Mouse (Mus musculus): ENCODE data around the gene Rps6kl1. TPM values are rescaled to one million over a fixed set of nuclear protein-coding genes. Genes with fewer than 3 reads are reported as not detected.
A peak's percentile ranks its signal among the peaks of the same experiment; 100 is the strongest.

Gene Rps6kl1
- polyA plus RNA-seq, 1 experiment = 0.05 TPM

- TF ChIP-seq POLR2A (IDR thresholded peaks at IDR 0.05; ENCODE audit: control insufficient read depth, low read depth, low read length) (no peak), CTCF (IDR thresholded peaks at IDR 0.05; ENCODE audit: control insufficient read depth, insufficient read depth, insufficient replicate concordance, low read depth, low read length) (no peak)
- no peaks in the 10 kb centered on the region; the same call in 1 of the 2 replicates for H3K36me3 ChIP-seq (ENCODE audit: control insufficient read depth, insufficient read depth, low read length)
- no peak overlapping the region for H3K27ac ChIP-seq (ENCODE audit: control insufficient read depth, insufficient read depth, low read depth, low read length)
- H3K4me1 ChIP-seq (ENCODE audit: control insufficient read depth, insufficient read depth, low read length) = peaks cover 11% of the 10 kb centered on the region
- no peaks in the 10 kb centered on the region for H3K27me3 ChIP-seq (ENCODE audit: control insufficient read depth, insufficient read depth, low read length)
- no peak overlapping the region for H3K4me3 ChIP-seq (ENCODE audit: control insufficient read depth, low read depth, low read length)
These were observed 37.1 kb downstream of the Rps6kl1 start for GRCm38 (mm10) chr12:85113917-85114316.

GRCm38 (mm10) chr12:85113337-85113736 is 37.7 kb downstream of the Rps6kl1 start:
- Histone ChIP-seq H3K27ac (ENCODE audit: control insufficient read depth, insufficient read depth, low read depth, low read length) (no peak overlapping the region), H3K36me3 (ENCODE audit: control insufficient read depth, insufficient read depth, low read length) (no peaks in the 10 kb centered on the region; the same call in 1 of the 2 replicates), H3K27me3 (ENCODE audit: control insufficient read depth, insufficient read depth, low read length) (no peaks in the 10 kb centered on the region), H3K4me3 (ENCODE audit: control insufficient read depth, low read depth, low read length) (no peak overlapping the region), H3K4me1 (ENCODE audit: control insufficient read depth, insufficient read depth, low read length) (peaks cover 11% of the 10 kb centered on the region)
- TF ChIP-seq POLR2A (IDR thresholded peaks at IDR 0.05; ENCODE audit: control insufficient read depth, low read depth, low read length) (no peak), CTCF (IDR thresholded peaks at IDR 0.05; ENCODE audit: control insufficient read depth, insufficient read depth, insufficient replicate concordance, low read depth, low read length) (no peak)

GRCm38 (mm10) chr12:85112550-85113251 is 38.4 kb downstream of the Rps6kl1 start:
- Histone ChIP-seq H3K27me3 (ENCODE audit: control insufficient read depth, insufficient read depth, low read length) (no peaks in the 10 kb centered on the region), H3K27ac (ENCODE audit: control insufficient read depth, insufficient read depth, low read depth, low read length) (no peak overlapping the region), H3K4me3 (ENCODE audit: control insufficient read depth, low read depth, low read length) (no peak overlapping the region), H3K36me3 (ENCODE audit: control insufficient read depth, insufficient read depth, low read length) (no peaks in the 10 kb centered on the region; the same call in 1 of the 2 replicates), H3K4me1 (ENCODE audit: control insufficient read depth, insufficient read depth, low read length) (peaks cover 11% of the 10 kb centered on the region)
- TF ChIP-seq POLR2A (IDR thresholded peaks at IDR 0.05; ENCODE audit: control insufficient read depth, low read depth, low read length) (no peak), CTCF (IDR thresholded peaks at IDR 0.05; ENCODE audit: control insufficient read depth, insufficient read depth, insufficient replicate concordance, low read depth, low read length) (no peak)

GRCm38 (mm10) chr12:85110698-85111592 is 40.1 kb downstream of the Rps6kl1 start, which contains the start of the genes Prox2 and Dlst:
Gene Prox2 (minus strand): TSS chr12:85110759.
Gene Dlst (plus strand): TSS chr12:85110833.
- peak; percentile 67 for TF ChIP-seq POLR2A (IDR thresholded peaks at IDR 0.05; ENCODE audit: control insufficient read depth, low read depth, low read length)
- no peak for TF ChIP-seq CTCF (IDR thresholded peaks at IDR 0.05; ENCODE audit: control insufficient read depth, insufficient read depth, insufficient replicate concordance, low read depth, low read length)
- peak within 1 kb of the TSS; percentile 94 for H3K4me3 ChIP-seq (ENCODE audit: control insufficient read depth, low read depth, low read length)
- no peaks in the 10 kb centered on the region; the same call in 1 of the 2 replicates for H3K36me3 ChIP-seq (ENCODE audit: control insufficient read depth, insufficient read depth, low read length)
- no peaks in the 10 kb centered on the region for H3K27me3 ChIP-seq (ENCODE audit: control insufficient read depth, insufficient read depth, low read length)
- peaks cover 17% of the 10 kb centered on the region for H3K4me1 ChIP-seq (ENCODE audit: control insufficient read depth, insufficient read depth, low read length)
- H3K27ac ChIP-seq (ENCODE audit: control insufficient read depth, insufficient read depth, low read depth, low read length) = peak within 1 kb of the TSS; percentile 74

- Histone ChIP-seq H3K27me3 (ENCODE audit: control insufficient read depth, insufficient read depth, low read length) (no peaks in the 10 kb centered on the region), H3K4me3 (ENCODE audit: control insufficient read depth, low read depth, low read length) (peak overlapping the region; percentile 94), H3K4me1 (ENCODE audit: control insufficient read depth, insufficient read depth, low read length) (peaks cover 17% of the 10 kb centered on the region), H3K36me3 (ENCODE audit: control insufficient read depth, insufficient read depth, low read length) (no peaks in the 10 kb centered on the region; the same call in 1 of the 2 replicates), H3K27ac (ENCODE audit: control insufficient read depth, insufficient read depth, low read depth, low read length) (peak overlapping the region; percentile 23)
- TF ChIP-seq POLR2A (IDR thresholded peaks at IDR 0.05; ENCODE audit: control insufficient read depth, low read depth, low read length) (no peak), CTCF (IDR thresholded peaks at IDR 0.05; ENCODE audit: control insufficient read depth, insufficient read depth, insufficient replicate concordance, low read depth, low read length) (no peak)
These were observed 40.9 kb downstream of the Rps6kl1 start for GRCm38 (mm10) chr12:85110011-85110697.

GRCm38 (mm10) chr12:85109426-85109825 is 41.6 kb downstream of the Rps6kl1 start:
- H3K4me3 ChIP-seq (ENCODE audit: control insufficient read depth, low read depth, low read length) = no peak overlapping the region
- H3K27ac ChIP-seq (ENCODE audit: control insufficient read depth, insufficient read depth, low read depth, low read length) = no peak overlapping the region
- H3K4me1 ChIP-seq (ENCODE audit: control insufficient read depth, insufficient read depth, low read length) = peaks cover 17% of the 10 kb centered on the region
- no peak for TF ChIP-seq POLR2A (IDR thresholded peaks at IDR 0.05; ENCODE audit: control insufficient read depth, low read depth, low read length)
- no peak for TF ChIP-seq CTCF (IDR thresholded peaks at IDR 0.05; ENCODE audit: control insufficient read depth, insufficient read depth, insufficient replicate concordance, low read depth, low read length)
- no peaks in the 10 kb centered on the region; the same call in 1 of the 2 replicates for H3K36me3 ChIP-seq (ENCODE audit: control insufficient read depth, insufficient read depth, low read length)
- no peaks in the 10 kb centered on the region for H3K27me3 ChIP-seq (ENCODE audit: control insufficient read depth, insufficient read depth, low read length)

All from testis, adult 2 months (tissue).